Mouse (Mus musculus) ES-E14 (cell line): Measurements from ENCODE around the gene Prss16. TPM values are rescaled to one million over a fixed set of nuclear protein-coding genes. Genes with fewer than 3 reads are reported as not detected.
A peak's percentile ranks its signal among the peaks of the same experiment; 100 is the strongest.

Source experiments
- DNase-seq: peaks from one replicate; pipeline ENCODE4 v3.0.0-alpha.2; 2013; ENCODE audit warnings: low read depth, low spot score
- H3K27ac ChIP-seq: 2 replicates; pipeline ENCODE4 v1.5.1; 2012; ENCODE audit warnings: low read depth, mild to moderate bottlenecking, low read length, moderate library complexity, mixed read lengths; ENCODE audit not compliant: poor library complexity, insufficient read depth, severe bottlenecking
- H3K36me3 ChIP-seq: 2 replicates; pipeline ENCODE4 v1.6.1; 2012; ENCODE audit warnings: mild to moderate bottlenecking, low read length, moderate library complexity, mixed read lengths; ENCODE audit not compliant: control insufficient read depth, poor library complexity, insufficient read depth, severe bottlenecking
- H3K4me1 ChIP-seq, 2 experiments: fragments of 150-350 bp in 1 of 2; sonication (generic) in 1 of 2; 2 replicates each; pipeline ENCODE4 v1.6.1; 2012; ENCODE audit warnings: low read length in 2 of 2, mild to moderate bottlenecking in 1 of 2, mixed read lengths in 1 of 2; ENCODE audit not compliant: control insufficient read depth in 2 of 2, insufficient read depth in 2 of 2, poor library complexity in 1 of 2
- H3K4me3 ChIP-seq, 2 experiments: fragments of 150-350 bp in 1 of 2; sonication (generic) in 1 of 2; 2 replicates each; pipeline ENCODE4 v1.5.1; 2012; ENCODE audit warnings: low read length in 2 of 2, low read depth in 1 of 2, mild to moderate bottlenecking in 1 of 2, mixed read lengths in 1 of 2; ENCODE audit not compliant: insufficient read depth in 1 of 2, poor library complexity in 1 of 2, severe bottlenecking in 1 of 2
- H3K9ac ChIP-seq: 2 replicates; pipeline ENCODE4 v1.6.1; 2012; ENCODE audit warnings: low read depth, mild to moderate bottlenecking, low read length, mixed read lengths; ENCODE audit not compliant: poor library complexity, insufficient read depth, severe bottlenecking
- H3K9me3 ChIP-seq: fragments of 150-350 bp; sonication (generic); 2 replicates; pipeline ENCODE4 v1.6.1; 2012; ENCODE audit warnings: low read depth, mild to moderate bottlenecking, low read length; ENCODE audit not compliant: control insufficient read depth, insufficient read depth
- CHD2 ChIP-seq: IDR thresholded peaks from 2 replicates; pipeline ENCODE4 v1.6.1; 2014; ENCODE audit warnings: mild to moderate bottlenecking, low read depth, low read length, inconsistent platforms
- HCFC1 ChIP-seq: IDR thresholded peaks from 2 replicates; pipeline ENCODE4 v1.6.1; 2012; ENCODE audit warnings: low read length, inconsistent platforms, borderline replicate concordance; ENCODE audit not compliant: insufficient read depth
- MAFK ChIP-seq: IDR thresholded peaks from 2 replicates; pipeline ENCODE4 v1.6.1; 2014; ENCODE audit warnings: mild to moderate bottlenecking, low read depth, low read length, inconsistent platforms; ENCODE audit not compliant: insufficient read depth
- ZC3H11A ChIP-seq: IDR thresholded peaks from 2 replicates; pipeline ENCODE4 v1.6.1; 2012; ENCODE audit warnings: low read depth, mild to moderate bottlenecking, inconsistent platforms, low read length, borderline replicate concordance
- ZNF384 ChIP-seq: IDR thresholded peaks from 2 replicates; pipeline ENCODE4 v1.6.1; 2012; ENCODE audit warnings: low read depth, low read length, inconsistent platforms
- in situ Hi-C, 2 experiments: fragments of 600-800 bp; cut with MboI; formaldehyde crosslinking; loops; one replicate each; pipeline ENCODE4 v1.15.1; 2025; ENCODE audit warnings: low sequenced_read_pairs in 2 of 2, inconsistent platforms in 1 of 2; ENCODE audit not compliant: unreplicated experiment in 2 of 2
- total RNA-seq: library from RNA; depleted of rRNA; stranded (reverse); fragments of 300-350 nt; gene quantifications from 2 replicates; pipeline ENCODE4 v1.2.3, GENCODE M21; 2012

The Prss16 gene
- total RNA-seq, 1 experiment, result 2.6 TPM

GRCm38 (mm10) chr13:21996101-21996839 lies 13.3 kb downstream of the Prss16 start:
- H3K36me3 ChIP-seq, result no peaks in the 10 kb centered on the region
- in situ Hi-C loops, result no loop called here
- H3K9me3 ChIP-seq, result no peaks in the 10 kb centered on the region
- H3K27ac ChIP-seq, result no peak overlapping the region
- H3K4me1 ChIP-seq, result peaks cover 5 to 8% of the 10 kb centered on the region in 2 experiments; a peak in 3 of 4 replicates
- DNase-seq, result no peak
- peak; percentile 56; the same call in 1 of the 2 replicates for TF ChIP-seq MAFK
- TF ChIP-seq ZNF384, result no peak
- H3K4me3 ChIP-seq, result peak overlapping the region; percentile 55 to 57
- no peak overlapping the region for H3K9ac ChIP-seq

- TF ChIP-seq CHD2 (no peak), MAFK (no peak), ZC3H11A (no peak), ZNF384 (peak; percentile 91), HCFC1 (no peak)
- H3K9ac ChIP-seq, result peak overlapping the region; percentile 13; the same call in 1 of the 2 replicates
- DNase-seq, result no peak
- H3K4me1 ChIP-seq, result peaks cover 5 to 8% of the 10 kb centered on the region in 2 experiments; a peak in 3 of 4 replicates
- peak overlapping the region; percentile 55 to 56 for H3K4me3 ChIP-seq
- no peak overlapping the region for H3K27ac ChIP-seq
- in situ Hi-C loops, result no loop called here
- H3K36me3 ChIP-seq, result no peaks in the 10 kb centered on the region
- H3K9me3 ChIP-seq, result no peaks in the 10 kb centered on the region
Measured at GRCm38 (mm10) chr13:21995331-21995914, 14.1 kb downstream of the Prss16 start.

GRCm38 (mm10) chr13:21994896-21995295 lies 14.6 kb downstream of the Prss16 start:
- H3K9ac ChIP-seq, result peak overlapping the region; percentile 13; the same call in 1 of the 2 replicates
- no peaks in the 10 kb centered on the region for H3K36me3 ChIP-seq
- H3K9me3 ChIP-seq, result no peaks in the 10 kb centered on the region
- peak overlapping the region; percentile 55 to 56 for H3K4me3 ChIP-seq
- no peak for DNase-seq
- TF ChIP-seq HCFC1 (no peak), ZC3H11A (no peak), MAFK (no peak), ZNF384 (no peak), CHD2 (no peak)
- in situ Hi-C loops, result no loop called here
- peaks cover 5 to 8% of the 10 kb centered on the region in 2 experiments; a peak in 3 of 4 replicates for H3K4me1 ChIP-seq
- H3K27ac ChIP-seq, result no peak overlapping the region

DNA sequence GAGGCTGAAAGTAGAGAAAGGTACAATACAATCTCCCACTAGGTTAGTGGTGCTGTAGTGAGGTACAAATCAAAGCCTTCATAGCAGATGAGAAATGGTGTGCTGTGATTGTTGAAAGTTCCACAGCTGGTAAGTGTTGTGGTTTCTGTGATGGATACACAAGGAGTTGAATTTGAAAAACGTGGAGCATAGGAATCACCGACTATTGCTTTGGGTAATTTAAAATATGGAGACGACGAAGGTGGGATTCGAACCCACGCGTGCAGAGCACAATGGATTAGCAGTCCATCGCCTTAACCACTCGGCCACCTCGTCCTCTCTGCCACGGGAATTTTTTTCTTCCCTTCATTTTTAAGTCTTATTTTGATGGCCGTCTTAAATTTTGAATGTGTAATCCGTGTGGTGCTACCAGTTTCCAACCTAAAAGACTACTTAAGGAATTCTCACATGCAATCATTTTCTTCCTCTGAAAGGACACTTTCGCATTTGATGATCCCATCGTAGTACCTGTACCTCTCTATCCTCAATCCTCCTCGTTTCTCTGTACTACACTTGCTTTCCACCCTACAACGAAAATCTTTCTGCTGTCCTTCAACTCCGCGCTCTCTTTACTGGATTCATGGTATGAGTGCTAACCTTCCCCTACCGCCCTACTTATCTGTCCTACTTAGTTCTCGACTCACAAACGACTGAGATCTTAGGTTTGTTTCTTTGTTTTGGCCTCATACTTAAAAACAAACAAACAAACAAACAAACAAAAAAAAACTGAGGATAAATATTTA lies 15.4 kb downstream of the Prss16 start:
- no peak overlapping the region for H3K9ac ChIP-seq
- H3K4me3 ChIP-seq, result peak overlapping the region; percentile 50 to 52
- DNase-seq, result no peak
- TF ChIP-seq ZNF384 (peak; percentile 46; the same call in 1 of the 2 replicates), MAFK (no peak)
- H3K27ac ChIP-seq, result no peak overlapping the region
- in situ Hi-C loops, result no loop called here
- no peaks in the 10 kb centered on the region for H3K9me3 ChIP-seq
- peaks cover 5 to 8% of the 10 kb centered on the region in 2 experiments; a peak in 3 of 4 replicates for H3K4me1 ChIP-seq
- H3K36me3 ChIP-seq, result no peaks in the 10 kb centered on the region
